Mouse (Mus musculus): ENCODE measurements around the gene Arx. TPM values are rescaled to one million over a fixed set of nuclear protein-coding genes. Genes with fewer than 3 reads are reported as not detected.

The Arx gene
- total RNA-seq (2021): under 1 TPM; 0.64 to 0.85 TPM
- long read RNA-seq, experiment 1: 0 reads
- long read RNA-seq, experiment 2, partial matches to known transcripts: 0 of 1 reads
- long read RNA-seq, experiment 2, other reads (novel, unspliced or antisense): 0 of 1 reads

GRCm38 (mm10) chrX:93286291-93286893, at the start of gene Arx:
Arx (plus strand) TSS chrX:93286445.
- peak; percentile 6 to 12 for DNase-seq (ENCODE audit: low spot score in 2 of 2)

GRCm38 (mm10) chrX:93251329-93251728, 34.9 kb upstream of the Arx start:
- no peak for DNase-seq (ENCODE audit: low spot score in 2 of 2)

GRCm38 (mm10) chrX:93275689-93276088, 10.6 kb upstream of the Arx start:
- DNase-seq (ENCODE audit: low spot score in 2 of 2): no peak

GRCm38 (mm10) chrX:93279940-93280339, 6.3 kb upstream of the Arx start:
- DNase-seq (ENCODE audit: low spot score in 2 of 2): no peak

- peak; percentile 15 to 17 for DNase-seq (ENCODE audit: low spot score in 2 of 2)
These were observed 5.1 kb upstream of the Arx start for GRCm38 (mm10) chrX:93281028-93281723.

GRCm38 (mm10) chrX:93281756-93282155, 4.5 kb upstream of the Arx start:
- DNase-seq (ENCODE audit: low spot score in 2 of 2): no peak

GRCm38 (mm10) chrX:93285091-93285490, 1.2 kb upstream of the Arx start:
- DNase-seq (ENCODE audit: low spot score in 2 of 2): no peak

GRCm38 (mm10) chrX:93288339-93288738, 2.1 kb downstream of the Arx start:
- DNase-seq (ENCODE audit: low spot score in 2 of 2): no peak

GRCm38 (mm10) chrX:93289076-93289475, 2.8 kb downstream of the Arx start:
- no peak for DNase-seq (ENCODE audit: low spot score in 2 of 2)

- no peak for DNase-seq (ENCODE audit: low spot score in 2 of 2)
These were observed 3.7 kb downstream of the Arx start for GRCm38 (mm10) chrX:93289851-93290380.

- no peak for DNase-seq (ENCODE audit: low spot score in 2 of 2)
These were observed 5.8 kb downstream of the Arx start for GRCm38 (mm10) chrX:93292031-93292430.

GRCm38 (mm10) chrX:93294736-93295490, 8.7 kb downstream of the Arx start:
- DNase-seq (ENCODE audit: low spot score in 2 of 2): no peak

GRCm38 (mm10) chrX:93295819-93296218, 9.6 kb downstream of the Arx start:
- no peak for DNase-seq (ENCODE audit: low spot score in 2 of 2)

- no peak for DNase-seq (ENCODE audit: low spot score in 2 of 2)
These were observed 10.8 kb downstream of the Arx start for GRCm38 (mm10) chrX:93297001-93297441.

- no peak for DNase-seq (ENCODE audit: low spot score in 2 of 2)
These were observed 12.9 kb downstream of the Arx start for GRCm38 (mm10) chrX:93299046-93299626.

- DNase-seq (ENCODE audit: low spot score in 2 of 2): no peak
These were observed 13.5 kb downstream of the Arx start for GRCm38 (mm10) chrX:93299771-93300170.

- DNase-seq (ENCODE audit: low spot score in 2 of 2): no peak
These were observed 14.1 kb downstream of the Arx start for GRCm38 (mm10) chrX:93300183-93300815.

- no peak for DNase-seq (ENCODE audit: low spot score in 2 of 2)
These were observed 15.6 kb downstream of the Arx start for GRCm38 (mm10) chrX:93301798-93302197.

GRCm38 (mm10) chrX:93305780-93306179, 19.5 kb downstream of the Arx start:
- DNase-seq (ENCODE audit: low spot score in 2 of 2): no peak

- DNase-seq (ENCODE audit: low spot score in 2 of 2): no peak
These were observed 31.3 kb downstream of the Arx start for GRCm38 (mm10) chrX:93317577-93317976.

GRCm38 (mm10) chrX:93319979-93320378, 33.7 kb downstream of the Arx start:
- DNase-seq (ENCODE audit: low spot score in 2 of 2): no peak

Data from adrenal gland, postnatal 4 days (tissue).